Mouse (Mus musculus) lung, postnatal 4 days (tissue): ENCODE measurements around the gene Saxo2.

ENCODE experiments used
- DNase-seq, 2 experiments: peaks; one replicate each; pipeline ENCODE4 v3.0.0; 2021

Saxo2 gene

DNA sequence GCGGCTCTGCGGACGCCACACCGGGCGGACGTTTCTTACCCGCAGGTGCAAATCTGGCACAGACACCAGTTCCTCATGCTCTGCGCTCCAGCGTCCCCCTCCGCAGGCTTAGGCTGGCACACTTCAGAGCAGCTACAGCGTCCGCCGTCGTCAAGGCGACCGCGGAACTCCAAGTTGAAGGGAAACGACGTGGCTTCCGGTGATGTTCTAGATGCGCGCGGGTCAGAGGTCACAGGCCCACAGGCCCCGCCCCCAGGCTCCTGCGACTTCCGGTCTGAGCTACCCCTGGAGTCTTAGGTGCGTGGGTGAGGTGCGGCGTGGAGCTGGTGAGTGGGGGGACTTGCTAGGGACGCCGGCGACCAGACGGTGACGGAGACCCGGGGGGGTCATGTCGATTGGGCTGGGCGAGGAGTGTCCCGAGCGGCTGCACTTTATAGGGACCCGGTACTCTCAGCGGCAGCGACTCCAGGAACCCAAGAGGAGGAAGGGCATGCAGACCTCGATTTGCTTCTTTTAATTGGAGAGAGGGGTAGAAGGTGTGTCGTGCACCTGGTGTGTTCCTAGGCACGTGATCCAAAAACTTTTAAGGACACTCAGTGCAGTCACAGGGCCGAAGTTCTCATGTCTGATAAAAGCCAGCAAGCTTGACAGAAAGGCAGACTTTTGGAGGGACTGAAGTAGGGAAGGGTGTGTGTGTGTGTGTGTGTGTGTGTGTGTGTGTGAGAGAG is at the start of gene Saxo2, which contains the start of gene Efl1:
Gene Saxo2 (minus strand): TSS at position 176 of the 728 bp plus-strand sequence.
Gene Efl1 (plus strand): TSS at position 262 of the 728 bp plus-strand sequence.
- peak; percentile 95 to 96 for DNase-seq

DNA sequence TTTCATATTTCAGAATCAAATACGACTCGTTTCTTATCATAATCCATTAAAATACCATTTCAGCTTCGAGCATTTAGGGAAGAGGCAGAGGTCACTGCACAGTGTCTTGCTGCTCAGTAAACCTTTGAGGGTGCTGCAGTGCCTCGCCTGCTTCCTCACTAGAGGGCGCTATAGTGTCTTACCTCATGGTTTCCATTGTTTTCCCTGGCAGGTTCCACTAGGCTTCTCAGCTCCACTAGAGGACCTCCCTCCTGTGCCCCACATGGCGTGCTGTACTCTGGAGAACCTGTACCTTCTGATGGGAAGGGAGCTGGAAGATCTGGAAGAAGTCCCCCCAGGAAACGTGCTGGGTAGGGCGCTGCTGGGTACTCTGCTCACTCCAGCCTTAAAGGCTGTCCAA is 49.3 kb upstream of the Saxo2 start:
- no peak for DNase-seq

DNA sequence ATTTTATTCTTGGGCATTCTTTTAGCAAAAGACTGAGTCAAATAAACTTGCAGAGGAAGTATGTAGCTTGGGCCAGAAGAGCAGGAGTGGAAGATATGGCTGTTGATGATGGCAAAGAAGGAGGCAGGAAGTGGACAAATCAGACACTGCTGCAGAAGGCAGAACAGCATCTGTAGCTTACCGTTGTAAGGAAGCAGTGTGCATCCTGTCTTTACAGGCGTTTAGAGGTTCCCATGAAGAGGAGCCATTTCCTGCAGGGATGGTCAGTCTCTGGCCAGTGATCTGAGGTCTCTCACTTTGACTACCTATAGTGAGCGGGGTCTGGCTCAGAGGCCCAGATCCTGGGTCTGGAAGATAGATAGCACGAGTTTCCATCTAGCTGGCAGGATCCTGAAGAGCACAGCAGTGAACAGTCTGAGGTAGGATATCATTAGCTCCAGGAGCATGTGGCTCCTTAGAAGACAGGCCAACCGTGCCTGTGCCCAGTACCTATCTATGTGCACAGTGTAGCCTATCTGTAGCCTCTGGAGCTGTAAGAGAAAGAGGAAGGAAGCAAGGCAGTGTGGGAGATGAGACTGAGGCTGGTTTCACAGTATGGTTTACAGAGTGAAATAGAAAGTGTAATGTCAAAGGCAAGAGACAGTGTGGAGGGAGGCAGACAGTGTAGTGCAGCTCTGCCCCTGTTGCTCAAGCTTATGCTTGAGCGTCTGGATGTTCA is 42.9 kb upstream of the Saxo2 start:
- no peak for DNase-seq

DNA sequence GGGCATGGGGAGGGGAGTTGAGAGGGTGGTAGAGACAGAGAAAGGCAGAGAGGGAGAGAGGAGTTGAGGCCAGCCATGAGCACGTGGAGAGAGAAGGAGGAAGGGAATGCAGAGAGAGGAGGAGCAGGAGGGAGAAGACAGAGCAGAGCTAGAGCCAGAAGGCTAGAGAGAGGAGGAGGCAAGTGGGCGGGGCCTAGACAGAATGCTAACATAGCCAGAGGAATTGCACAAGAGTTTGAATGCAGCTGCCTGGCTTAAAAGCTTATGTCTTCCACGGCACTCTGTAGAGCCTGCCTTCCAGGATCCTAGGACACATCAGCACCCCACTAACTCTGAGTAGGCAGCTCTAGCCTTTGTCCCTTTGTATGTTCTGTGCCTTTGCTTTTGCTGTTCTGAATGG is 40.4 kb upstream of the Saxo2 start:
- peak; percentile 52 to 60 for DNase-seq

DNA sequence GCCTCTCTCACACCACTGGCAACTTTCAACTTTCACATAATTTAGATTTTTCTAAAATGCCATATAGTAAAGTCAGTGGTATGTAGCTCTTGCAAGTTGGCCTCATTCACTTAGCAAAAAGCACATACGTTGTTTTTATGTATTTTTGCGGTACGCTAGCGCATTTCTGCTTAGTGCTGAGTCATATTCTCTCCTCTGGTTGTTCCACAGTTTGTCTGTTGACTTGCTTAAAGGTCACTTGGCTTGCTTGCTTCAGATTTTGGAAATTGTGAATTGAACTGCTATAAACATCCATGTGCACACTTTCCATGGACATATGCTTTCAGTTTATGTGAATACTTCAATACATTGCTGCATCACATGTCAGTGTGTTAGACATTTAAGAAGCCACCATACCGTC is 31.6 kb upstream of the Saxo2 start:
- no peak for DNase-seq

DNA sequence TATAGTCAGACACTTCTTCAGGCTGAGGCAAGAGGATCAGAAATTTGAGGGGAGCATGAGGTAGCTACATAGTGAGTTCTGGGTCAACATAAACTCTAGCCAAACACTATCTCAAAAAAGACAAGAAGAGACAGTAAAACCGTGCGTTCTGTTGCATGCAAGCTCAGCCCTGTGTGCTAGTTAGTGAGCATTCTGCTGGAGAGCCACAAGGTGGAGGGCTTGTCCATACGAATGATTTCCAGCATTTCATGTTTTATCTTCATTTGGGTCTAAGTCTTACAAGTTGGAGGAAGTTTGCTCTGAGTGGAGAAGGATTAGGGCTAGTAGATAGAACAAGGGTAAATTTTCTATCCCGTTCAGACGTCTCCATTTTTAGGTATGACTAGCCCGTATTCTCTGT is 28.5 kb upstream of the Saxo2 start:
- no peak for DNase-seq

DNA sequence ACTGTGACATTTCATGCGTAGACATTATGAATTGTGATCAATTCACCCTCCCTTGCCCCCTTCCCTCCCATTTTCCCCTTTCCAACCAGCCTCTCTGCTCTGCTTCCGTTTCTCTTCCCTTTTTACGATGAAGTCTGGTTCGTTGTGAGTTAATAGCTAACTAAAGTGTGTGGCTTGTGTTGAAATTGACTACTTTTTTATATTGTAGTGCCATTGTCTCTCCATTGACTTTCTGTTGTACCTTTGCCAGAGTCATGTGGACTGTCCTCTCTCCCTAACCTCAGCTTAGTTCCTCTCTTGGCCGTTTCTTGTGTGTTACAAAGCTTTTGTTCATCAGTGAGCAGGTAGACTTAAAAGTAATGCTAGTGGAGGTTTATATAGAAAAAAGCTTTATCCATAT is 27.7 kb upstream of the Saxo2 start:
- no peak for DNase-seq

DNA sequence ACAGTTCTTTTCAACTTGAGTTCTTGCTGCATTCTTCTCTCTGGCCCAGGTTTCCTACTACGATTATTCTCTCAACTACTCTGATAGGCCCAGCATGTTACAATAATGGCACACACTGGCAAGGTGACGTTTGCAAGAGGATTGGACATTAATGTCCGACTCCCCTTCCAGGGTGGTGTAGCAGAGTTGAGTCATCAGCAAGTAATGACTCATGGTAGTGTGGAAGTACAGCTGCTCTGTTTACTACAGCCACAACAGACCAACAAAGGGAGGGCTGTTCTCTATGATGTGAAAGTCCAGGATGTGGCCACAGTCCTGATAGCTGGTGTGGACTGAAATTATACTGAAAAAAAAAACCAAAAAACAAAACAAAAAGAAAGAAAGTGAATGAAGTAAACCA is 16.3 kb upstream of the Saxo2 start:
- no peak for DNase-seq

DNA sequence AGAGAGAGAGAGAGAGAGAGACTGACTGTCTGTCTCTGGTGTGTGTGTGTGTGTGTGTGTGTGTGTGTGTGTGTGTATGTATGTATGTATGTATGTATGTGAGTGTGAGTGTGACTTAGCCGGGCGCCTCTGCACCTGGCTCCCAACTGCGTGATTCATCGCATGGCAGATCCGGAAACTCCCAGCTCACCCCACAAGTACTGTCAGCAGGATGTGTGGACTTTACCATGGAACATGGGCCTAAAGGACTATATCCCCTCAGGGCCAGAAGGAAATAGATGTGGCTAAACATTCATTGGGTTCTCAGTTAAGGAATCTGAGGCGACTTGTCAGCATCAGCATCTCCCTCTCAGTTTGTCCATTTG is 735 bp upstream of the Saxo2 start:
- no peak for DNase-seq

DNA sequence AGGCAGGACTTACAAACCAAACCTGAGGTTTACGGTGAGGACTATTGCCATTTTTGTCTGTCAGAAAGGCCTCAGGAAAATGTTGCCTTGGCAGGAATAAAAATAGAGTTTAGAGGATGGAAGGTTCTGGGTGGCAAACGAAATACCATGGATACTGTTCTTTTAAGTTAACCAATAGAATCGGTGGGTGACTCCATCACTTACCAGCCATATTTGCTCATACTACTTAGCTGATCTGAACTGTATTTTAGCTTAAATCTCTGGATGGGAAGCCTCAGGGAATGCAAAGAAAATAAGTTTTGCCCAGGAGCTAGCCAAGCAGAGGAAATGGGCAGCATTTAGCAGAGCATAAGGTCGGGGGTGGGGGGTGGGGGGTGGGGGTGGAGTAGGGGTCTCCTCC is 419 bp downstream of the Saxo2 start:
- no peak for DNase-seq

DNA sequence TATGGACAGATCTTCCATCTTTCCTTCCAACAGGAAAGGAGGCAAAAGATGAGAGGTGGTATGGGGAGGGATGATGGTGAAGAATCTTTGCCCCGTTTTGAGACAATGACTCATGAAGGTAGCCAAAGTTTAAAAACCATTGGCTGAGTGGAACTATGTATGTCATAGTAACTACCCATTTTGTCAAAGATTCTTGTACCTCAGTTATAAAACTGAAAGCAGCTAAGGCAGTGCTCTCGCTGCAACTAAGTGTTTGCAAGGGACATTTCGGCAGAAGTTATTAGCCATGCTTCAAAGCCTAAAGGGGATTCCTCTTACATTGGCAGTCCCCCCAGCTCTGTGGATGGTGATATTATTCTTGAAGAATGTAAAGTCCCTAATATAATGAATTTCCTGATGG is 1.1 kb downstream of the Saxo2 start:
- no peak for DNase-seq

DNA sequence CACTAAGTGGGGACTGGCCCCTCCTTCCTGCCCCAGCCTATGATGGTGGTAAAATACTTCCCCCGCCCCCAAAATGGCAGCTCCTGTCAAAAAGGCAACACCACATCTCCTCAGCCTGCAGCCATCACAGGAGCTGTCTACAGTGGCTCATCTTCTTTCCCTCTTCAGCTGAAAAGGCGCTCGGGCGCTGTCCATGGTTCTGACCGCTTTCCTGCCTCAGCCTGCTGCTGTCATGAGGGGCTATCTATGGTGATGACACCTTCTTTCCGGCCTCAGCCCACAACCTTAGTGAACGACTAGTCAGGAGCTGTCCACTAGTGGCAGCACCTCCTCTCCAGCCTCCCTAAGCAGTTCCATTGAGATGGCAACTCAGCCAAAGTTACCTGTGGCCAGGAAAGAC is 23.0 kb downstream of the Saxo2 start:
- DNase-seq, result peak; percentile 41 to 59

DNA sequence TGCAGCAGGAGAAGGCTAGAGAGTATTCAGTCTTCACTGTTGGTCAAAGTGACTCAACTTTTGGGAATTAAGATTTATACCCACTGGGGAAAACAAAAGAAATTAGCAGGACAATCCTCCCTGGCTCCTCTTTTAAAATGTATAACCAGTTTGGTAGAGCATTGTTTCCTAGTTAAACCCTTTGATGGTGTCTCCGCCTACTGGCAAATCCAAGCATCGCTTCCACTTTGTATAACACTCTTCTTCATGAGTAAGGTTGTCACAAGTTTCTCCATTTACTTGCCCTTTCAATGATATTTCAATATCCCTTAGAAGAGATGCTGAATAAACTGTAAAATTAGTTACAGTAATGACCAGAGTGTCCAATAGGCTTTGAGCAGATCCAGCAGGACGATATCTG is 38.7 kb downstream of the Saxo2 start:
- peak in 1 of 2 experiments; percentile 22 for DNase-seq

DNA sequence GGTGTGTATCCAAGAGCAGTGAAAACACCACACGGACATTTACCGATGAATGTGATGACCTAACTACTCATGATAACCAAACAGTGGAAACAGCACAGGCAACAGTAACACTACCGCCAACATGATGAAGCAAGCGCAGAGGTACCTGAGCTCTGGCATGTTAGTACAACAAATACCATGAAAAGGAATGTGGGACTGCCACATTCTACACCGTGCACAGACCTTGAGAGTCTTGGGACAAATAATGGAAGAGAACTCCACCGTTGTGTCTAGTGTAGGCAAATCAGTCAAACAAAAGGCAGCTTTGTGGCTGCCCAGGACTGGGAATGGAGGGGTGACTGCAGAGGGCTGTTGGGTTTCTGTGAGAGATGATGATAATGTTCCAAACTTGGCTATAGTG is 42.9 kb downstream of the Saxo2 start:
- DNase-seq, result peak; percentile 13 to 49

DNA sequence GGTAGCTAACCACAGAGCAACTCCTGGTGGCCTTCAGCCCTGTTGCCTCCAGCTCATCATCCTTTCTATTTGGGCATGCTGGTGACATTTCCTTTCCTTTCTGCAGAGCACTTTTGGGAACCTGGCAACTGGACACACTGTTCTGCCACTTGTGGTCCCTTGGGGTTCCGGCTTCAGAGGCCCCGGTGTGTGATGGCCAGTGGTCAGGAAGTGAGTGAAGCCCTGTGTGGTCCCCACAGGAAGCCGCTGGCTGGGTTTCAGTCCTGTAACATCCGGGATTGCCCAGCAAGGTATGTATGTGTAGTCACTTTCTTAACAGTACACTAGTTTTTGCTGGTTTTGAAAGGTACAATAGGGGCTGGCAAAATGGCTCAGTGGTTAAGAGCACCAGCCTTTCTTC is 46.3 kb downstream of the Saxo2 start:
- no peak for DNase-seq

DNA sequence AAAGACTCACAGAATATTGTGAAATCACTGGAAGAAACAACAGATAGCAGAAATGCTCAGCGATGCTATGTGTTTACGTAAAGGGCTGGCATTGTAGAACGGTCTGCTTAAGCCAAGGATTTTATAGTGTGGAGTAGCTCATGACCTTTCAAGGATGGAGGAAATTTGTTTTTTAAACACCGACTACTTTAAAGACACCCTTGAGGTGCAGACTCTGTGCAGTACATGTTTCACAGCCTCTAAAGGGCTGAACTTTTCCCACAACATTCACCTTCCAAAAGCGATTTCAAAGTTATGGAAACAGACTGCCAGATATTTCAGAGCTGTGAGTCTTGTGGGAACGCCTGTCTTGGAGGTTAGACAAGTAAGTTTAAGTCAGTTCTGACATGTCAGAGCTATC is 57.4 kb downstream of the Saxo2 start:
- DNase-seq, result no peak
